Mouse (Mus musculus) lung, adult 2 months (tissue): ENCODE data around the gene Usf1.

ENCODE experiments used
- CTCF ChIP-seq: fragments of 200-500 bp; IDR thresholded peaks from 2 replicates; pipeline ENCODE4 v1.5.1; 2011; ENCODE audit warnings: mild to moderate bottlenecking, low read length, control low read depth; ENCODE audit not compliant: insufficient read depth
- POLR2A ChIP-seq: fragments of 200-500 bp; IDR thresholded peaks from 2 replicates; pipeline ENCODE4 v1.6.1; 2011; ENCODE audit warnings: low read depth, mild to moderate bottlenecking, control low read depth, low read length, borderline replicate concordance; ENCODE audit errors: extremely low read depth

- TF ChIP-seq POLR2A (no peak), CTCF (no peak)
These were observed 11.5 kb downstream of the Usf1 start for GRCm38 (mm10) chr1:171422504-171423095.
